Mouse (Mus musculus): Measurements from ENCODE around the gene Commd3.

DNA sequence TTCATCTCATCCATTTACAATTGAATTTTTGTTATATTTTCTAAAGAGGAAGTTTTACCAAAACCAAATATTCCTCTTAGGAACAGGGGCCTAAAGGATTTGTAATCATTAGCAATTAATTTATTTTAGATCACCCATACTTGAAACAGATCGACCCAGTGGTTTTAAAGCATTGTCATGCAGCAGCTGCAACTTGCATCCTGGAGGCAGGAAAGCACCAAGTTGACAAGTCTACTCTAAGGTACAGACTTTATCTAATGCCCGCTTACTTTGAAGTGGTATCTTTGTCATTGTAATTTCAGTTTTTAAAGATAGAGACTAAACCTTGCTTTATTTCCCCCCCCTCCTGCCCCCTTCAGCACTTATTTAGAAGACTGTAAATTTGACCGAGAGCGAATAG lies 1.6 kb downstream of the Commd3 start:
- TF ChIP-seq CTCF (IDR thresholded peaks at IDR 0.05; ENCODE audit: borderline replicate concordance, insufficient read depth, low read length), result no peak
- TF ChIP-seq POLR2A (IDR thresholded peaks at IDR 0.05; ENCODE audit: low read depth, low read length), result no peak
